Mouse (Mus musculus) kidney, adult 9 months (tissue): ENCODE measurements around the gene Pacsin1.
"Not testable (repeated sequence)": the region's sequence is repeated elsewhere in the genome, so short reads cannot be mapped to it uniquely, and the experiment has no call there.

Source experiments
- DNase-seq: peaks from one replicate; pipeline ENCODE4 v3.0.0; 2022

Gene Pacsin1

GRCm38 (mm10) chr17:27636132-27637020, 18.9 kb upstream of the Pacsin1 start, which contains the start of gene Rps10:
TSS of gene Rps10 (minus strand) at chr17:27636669.
- no peak for DNase-seq

GRCm38 (mm10) chr17:27637333-27637732, 18.0 kb upstream of the Pacsin1 start:
- no peak for DNase-seq

DNA sequence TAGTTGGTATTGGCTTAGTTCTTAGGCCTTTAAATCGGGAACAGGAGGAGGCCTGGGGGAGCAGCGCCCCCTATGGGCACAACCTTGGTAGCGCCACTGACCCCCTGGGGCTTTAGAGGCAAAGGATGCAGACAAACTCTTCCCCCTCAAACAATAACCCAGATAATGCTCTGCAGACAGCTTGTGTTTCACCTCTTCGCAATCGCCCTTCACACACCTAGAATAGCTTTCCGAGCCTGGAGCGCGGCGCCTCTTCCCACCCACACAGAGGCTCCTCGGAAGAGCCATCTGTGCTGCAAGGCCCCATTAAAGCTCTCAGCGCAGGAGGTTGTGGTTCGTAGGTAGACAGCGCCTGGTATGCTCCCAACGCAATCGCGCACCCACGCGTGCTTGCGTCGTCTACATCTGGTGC, 16.4 kb upstream of the Pacsin1 start:
- no peak for DNase-seq

- not testable (repeated sequence) for DNase-seq
These were observed 15.5 kb upstream of the Pacsin1 start for GRCm38 (mm10) chr17:27639851-27640250.

DNA sequence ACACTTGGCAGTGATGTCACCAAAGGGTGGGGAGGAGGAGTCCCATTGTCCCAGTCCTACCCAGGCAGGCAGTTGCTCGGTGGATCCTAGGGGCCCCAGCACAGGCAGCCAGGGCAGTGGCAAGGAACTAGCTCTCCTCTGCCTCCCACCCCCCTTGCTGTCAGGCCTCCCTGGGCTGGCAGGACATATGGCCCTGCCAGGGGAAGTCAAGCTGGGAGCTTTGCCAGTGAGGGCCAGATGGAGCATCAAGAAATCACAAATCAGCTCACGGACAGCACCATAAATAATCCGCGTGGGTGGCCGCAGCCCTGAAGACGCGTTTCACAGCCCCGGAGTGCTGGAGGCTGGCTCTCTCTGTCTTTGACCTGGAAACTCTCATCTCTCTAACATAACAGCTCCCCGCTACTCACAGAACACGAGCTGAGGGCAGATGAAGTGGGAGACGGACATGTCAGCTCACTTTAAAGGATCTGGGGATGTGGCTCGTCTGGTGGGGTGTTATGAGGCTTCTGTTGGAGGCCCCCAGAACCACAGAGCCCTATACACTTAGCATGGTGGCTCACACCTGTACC, 12.7 kb upstream of the Pacsin1 start:
- no peak for DNase-seq

DNA sequence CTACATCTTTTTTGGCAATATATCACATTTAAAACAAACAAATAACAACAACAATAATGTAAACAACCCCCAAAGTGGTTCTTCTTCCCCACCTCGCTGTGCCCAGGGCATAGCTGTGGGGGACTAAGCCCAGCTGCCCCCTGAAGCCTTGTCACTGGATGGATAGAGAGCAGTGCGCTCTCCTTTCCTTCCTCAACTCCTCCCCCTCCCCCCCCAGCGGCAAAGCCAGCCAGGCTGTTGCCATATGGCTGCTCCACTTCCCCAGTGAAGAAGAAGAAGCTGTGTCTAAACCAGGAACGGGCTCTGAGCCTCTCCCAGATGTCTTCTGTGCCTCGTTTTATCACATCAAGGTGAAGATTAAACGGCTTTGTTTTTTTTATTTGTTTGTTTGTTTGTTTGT, 12.2 kb upstream of the Pacsin1 start:
- DNase-seq, result no peak

DNA sequence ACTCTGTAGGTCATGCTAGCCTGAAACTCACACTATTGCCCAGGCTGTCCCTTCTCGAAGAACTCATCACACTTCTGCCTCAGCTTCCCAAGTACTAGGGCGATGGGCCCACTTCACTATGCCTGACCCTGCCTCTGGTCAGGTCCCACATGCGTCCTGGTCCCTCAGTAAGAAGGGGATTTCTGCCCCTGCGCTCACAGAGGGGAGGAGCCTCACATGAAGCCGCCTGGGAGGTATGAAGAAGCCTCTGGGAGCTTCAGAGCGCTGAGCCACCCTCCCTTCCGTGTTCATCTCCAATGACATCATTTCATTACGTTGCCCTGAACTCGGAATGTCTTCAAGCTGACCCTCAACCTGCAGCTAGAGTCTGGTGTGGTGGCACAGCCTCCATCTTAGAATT, 11.6 kb upstream of the Pacsin1 start:
- no peak for DNase-seq

DNA sequence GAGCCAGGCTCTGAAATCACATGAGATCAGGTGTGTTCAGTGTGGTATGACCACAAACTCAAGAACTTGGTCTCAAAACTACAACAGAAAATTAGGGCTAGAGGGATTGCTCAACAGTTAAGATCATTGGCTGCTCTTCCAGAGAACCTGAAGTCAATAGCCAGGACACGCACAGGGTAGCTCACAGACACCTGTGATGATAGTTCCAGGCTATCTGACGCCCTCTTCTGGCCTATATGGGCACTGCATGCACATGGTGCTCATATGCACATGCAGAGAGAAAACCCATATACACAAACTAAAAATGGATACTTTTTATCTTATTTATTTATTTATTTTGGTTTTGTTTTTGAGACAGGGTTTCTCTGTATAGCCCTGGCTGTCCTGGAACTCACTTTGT, 10.7 kb upstream of the Pacsin1 start:
- DNase-seq, result no peak

DNA sequence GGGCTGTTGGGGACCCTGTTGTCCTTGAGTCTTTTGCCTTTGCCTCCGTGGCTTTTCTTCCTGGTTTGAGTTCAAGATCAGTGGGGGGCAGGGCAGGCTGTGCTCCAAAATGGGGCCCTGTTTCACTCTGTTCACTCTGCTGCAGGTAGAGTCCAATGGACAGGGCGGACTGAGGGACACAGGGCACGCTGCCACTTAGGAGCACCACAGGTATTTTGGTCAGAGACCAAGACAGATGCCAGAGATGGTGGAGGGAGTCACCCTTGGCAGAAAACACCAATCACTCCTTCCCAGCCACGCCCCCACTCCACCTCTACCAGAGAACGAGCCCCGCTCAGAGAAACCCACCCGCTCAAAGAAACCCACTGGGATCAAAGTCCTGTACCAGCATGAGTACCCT, 9.5 kb upstream of the Pacsin1 start:
- DNase-seq, result no peak

DNA sequence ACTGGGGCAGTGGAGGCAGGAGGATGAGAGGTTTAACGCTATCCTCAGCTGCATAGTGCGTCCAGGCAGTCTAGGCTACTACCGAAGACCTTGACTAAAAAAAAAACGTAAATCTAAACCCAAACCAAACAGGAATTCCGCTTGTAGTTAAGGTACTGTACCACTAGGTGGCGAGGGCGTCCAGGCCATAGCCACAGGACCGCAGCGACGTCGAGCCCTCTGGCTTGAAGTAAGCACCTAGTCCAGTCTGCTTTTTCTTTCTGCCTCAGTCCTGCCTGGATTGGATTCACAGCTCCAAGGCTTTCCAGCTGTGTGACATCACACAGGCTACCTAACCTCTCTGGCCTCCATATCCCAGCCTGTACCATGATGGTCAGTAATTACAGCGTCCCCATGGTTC, 5.1 kb upstream of the Pacsin1 start:
- peak; percentile 83 for DNase-seq

GRCm38 (mm10) chr17:27650586-27650985, 4.7 kb upstream of the Pacsin1 start:
- peak; percentile 82 for DNase-seq

DNA sequence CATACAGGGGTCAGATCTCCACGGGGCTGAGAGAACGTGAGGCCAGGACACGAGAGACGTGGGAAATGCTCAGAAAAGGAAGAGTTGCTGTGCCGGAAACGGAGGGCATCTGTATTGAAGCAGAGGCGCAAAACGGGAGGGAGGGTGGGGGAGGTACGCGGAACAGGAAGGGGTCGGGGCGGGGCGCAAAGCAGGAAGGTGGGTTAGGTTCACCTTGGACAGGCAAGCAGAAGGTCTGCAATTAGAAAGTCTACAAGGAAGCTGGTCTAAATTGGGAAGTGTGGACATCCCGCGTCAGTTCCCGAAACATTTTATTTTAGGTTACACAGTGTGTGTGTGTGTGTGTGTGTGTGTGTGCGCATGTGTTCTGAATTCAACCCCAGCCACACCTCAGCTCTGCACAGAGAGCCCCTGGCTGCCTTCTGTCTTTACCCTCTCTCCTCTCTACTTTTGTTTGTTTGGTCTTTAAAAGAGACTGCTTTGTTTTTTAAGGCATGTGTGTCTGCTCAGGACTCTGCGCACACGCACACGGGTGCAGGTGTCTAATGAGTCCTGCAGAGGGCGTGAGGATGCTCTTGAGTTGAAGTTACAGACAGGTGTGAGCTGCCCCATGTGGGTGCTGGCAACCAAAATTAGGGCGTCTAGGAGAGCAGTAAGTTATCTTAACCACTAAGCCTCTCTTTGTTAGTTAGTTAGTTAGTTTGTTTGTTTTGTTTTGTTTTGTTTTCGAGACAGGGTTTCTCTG, 3.1 kb upstream of the Pacsin1 start:
- no peak for DNase-seq

DNA sequence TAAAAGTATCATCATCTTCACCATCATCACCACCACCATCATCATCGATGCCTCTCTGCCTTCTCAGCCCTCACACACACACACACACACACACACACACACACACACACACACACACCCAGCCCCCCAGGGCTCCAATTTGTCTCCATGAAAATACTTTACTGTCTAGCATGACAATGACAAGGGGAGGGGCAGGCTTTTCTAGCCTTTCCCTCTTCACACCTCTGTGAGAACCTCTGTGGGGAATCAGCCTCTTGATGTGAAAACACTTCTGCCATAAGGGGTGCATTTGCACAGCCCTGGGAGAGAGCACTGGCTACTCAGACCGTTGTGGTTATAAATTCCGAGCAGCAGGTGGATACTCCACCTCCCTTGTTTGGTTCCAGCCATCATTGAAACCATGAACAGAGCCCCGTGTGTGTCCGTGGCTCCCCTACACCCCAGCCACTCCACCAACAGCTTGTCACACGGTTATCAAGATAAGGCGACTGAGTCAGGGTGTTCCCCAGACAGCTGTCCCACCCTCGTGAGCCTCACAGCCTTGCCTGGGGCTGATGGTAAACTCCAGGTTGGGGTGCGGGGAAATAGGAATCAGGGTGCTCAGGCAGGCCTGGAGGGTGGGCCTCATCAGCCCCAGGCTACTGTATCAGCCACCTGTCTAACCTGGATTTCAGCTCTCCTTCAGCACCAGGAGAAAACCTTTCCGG, 1.9 kb upstream of the Pacsin1 start:
- DNase-seq, result no peak

DNA sequence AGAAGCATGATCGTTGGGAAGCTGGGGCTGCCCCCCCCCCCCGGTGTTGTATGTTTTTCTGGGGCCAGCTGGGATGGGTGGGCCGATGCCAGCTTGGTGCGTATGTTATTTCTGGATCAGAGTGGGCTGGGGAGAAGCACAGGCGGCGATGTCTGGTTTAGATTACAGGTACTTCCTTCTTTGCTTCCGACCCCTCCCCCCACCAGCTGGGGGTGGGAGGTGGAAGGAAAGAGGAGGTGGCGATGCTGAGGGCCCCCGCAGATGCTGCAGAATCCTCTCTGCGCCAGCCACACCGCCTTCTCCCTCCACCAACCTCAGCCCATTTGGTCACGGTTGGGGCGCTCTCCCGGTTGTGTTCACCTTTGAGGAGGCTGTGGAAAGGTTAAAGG, 696 bp downstream of the Pacsin1 start:
- DNase-seq, result no peak

GRCm38 (mm10) chr17:27656414-27656813, 1.1 kb downstream of the Pacsin1 start:
- DNase-seq, result no peak

- DNase-seq, result no peak
These were observed 1.8 kb downstream of the Pacsin1 start for GRCm38 (mm10) chr17:27657123-27657522.

DNA sequence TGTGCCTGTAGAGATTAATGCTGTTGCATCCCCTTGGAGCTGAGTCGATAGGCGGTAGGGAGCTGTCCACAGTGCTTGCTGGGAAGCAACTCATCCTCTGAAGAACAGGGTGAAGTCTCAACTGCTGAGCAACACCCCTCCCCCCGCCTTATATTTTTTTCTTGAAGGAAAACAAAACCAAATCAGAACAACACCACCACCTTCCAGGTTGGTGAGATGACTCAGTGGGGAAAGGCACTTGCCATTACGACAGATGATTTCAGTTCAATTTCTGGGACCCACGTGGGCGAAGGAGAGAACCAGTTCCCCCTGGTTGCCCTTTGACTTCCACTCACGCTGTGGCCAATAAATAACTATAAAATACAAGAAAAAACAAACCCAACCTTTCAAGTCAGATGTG, 3.5 kb downstream of the Pacsin1 start:
- no peak for DNase-seq

- DNase-seq, result no peak
These were observed 16.4 kb downstream of the Pacsin1 start for GRCm38 (mm10) chr17:27671720-27672119.

GRCm38 (mm10) chr17:27673945-27674344, 18.6 kb downstream of the Pacsin1 start:
- DNase-seq, result no peak

GRCm38 (mm10) chr17:27675453-27675852, 20.1 kb downstream of the Pacsin1 start:
- DNase-seq, result no peak

GRCm38 (mm10) chr17:27676270-27676669, 21.0 kb downstream of the Pacsin1 start:
- no peak for DNase-seq

DNA sequence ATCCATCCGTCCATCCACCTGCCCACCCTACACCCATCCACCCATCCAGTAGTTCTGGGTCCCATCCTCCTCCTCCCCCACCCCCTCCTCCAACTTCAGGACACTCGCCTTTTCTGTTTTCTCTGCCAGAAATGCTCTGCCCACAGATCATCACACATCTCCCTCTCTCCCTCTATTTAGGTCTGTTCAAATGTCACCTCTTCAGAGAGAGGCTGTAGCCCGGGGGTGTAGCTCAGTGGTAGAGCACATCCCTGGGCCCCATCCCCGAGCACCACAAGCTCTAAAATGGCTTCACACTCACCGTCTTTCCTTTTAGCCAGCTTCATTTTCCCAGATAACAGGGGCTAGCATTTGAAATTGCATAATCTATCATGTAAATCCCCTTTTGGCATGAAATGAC, 22.4 kb downstream of the Pacsin1 start:
- no peak for DNase-seq
